Mouse (Mus musculus): ENCODE results near the gene Mcoln2. TPM values are rescaled to one million over a fixed set of nuclear protein-coding genes. Genes with fewer than 3 reads are reported as not detected.

Mcoln2 gene
- total RNA-seq, 2 experiments from 2014 or later: 0.60 TPM; not detected in 1

Other genes starting within 250 kb of the Mcoln2 start
- gene Bcl10, start 227.0 kb upstream of the Mcoln2 start, total RNA-seq (2021): 10 to 100 TPM; 15.8 to 16.2 TPM
- 10 to 100 TPM; 41.2 to 47.4 TPM for gene 2410004B18Rik, start 211.8 kb upstream of the Mcoln2 start, total RNA-seq (2021)
- gene Syde2, start 162.0 kb upstream of the Mcoln2 start, total RNA-seq (2021): 1 to 10 TPM; 3.1 to 4.3 TPM
- under 1 TPM; 0.26 to 0.36 TPM for gene Wdr63, start 41.7 kb upstream of the Mcoln2 start, total RNA-seq (2021)
- not detected for gene Mcoln3, start 32.4 kb upstream of the Mcoln2 start, total RNA-seq (2021)
- under 1 TPM; 0.36 to 0.58 TPM for gene Lpar3, start 71.1 kb downstream of the Mcoln2 start, total RNA-seq (2021)